Mouse (Mus musculus) kidney, adult 2 months (tissue): ENCODE measurements around the gene Hist1h2bh.

Source experiments
- CTCF ChIP-seq: fragments of 200-500 bp; conservative IDR thresholded peaks from 2 replicates; pipeline ENCODE4 v1.5.1; 2011; ENCODE audit warnings: low read depth, mild to moderate bottlenecking, control low read depth, low read length, moderate library complexity, mixed read lengths; ENCODE audit not compliant: insufficient read depth, insufficient read length
- POLR2A ChIP-seq: fragments of 200-500 bp; IDR thresholded peaks from one replicate; pipeline ENCODE4 v1.6.1; 2011; ENCODE audit warnings: low read depth, low read length, control low read depth

DNA sequence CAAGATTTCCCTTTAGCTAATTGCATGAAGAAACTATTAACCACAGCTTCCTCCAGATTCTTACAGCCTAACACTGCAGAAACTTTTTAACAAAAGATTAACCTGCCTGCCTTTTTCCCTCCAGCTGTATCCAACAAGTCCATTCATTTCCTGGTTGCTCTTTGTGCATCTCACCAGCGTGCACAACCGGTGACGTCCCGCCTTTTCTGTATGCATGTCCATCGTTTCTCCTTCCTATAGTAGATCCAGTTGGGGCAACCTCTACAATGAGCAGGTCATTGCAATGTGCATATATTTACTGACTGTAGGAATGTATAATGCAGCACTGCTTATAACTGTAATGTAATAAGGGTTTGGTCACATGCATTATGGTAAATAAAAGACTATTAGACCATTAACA lies 19.2 kb downstream of the Hist1h2bh start:
- TF ChIP-seq CTCF (no peak), POLR2A (no peak)
